Mouse (Mus musculus) lung, embryonic 14.5 days (tissue): ENCODE data around the gene Hmg20a. TPM values are rescaled to one million over a fixed set of nuclear protein-coding genes. Genes with fewer than 3 reads are reported as not detected.

Source experiments
- ATAC-seq: fragments of 200-750 bp; cut with Nextera tagmentation; 2 replicates; pipeline ENCODE4 v1.8.0; 2017; ENCODE audit warnings: mild to moderate bottlenecking, moderate TSS enrichment, moderate library complexity; ENCODE audit not compliant: insufficient read depth
- DNase-seq: peaks from one replicate; pipeline ENCODE4 v3.0.0-alpha.2; 2015
- H3K27ac ChIP-seq: fragments of 300-500 bp; sonication (generic); 2 replicates; pipeline ENCODE4 v1.5.1; 2014; ENCODE audit warnings: low read depth, mild to moderate bottlenecking, moderate library complexity
- H3K27me3 ChIP-seq: fragments of 300-500 bp; sonication (generic); 2 replicates; pipeline ENCODE4 v1.6.1; 2014; ENCODE audit warnings: low read length, control low read depth; ENCODE audit not compliant: insufficient read depth
- H3K36me3 ChIP-seq: fragments of 300-500 bp; sonication (generic); 2 replicates; pipeline ENCODE4 v1.6.1; 2014; ENCODE audit warnings: control low read depth; ENCODE audit not compliant: insufficient read depth
- H3K4me1 ChIP-seq: fragments of 300-500 bp; sonication (generic); 2 replicates; pipeline ENCODE4 v1.6.1; 2014; ENCODE audit warnings: antibody characterized with exemption, control low read depth; ENCODE audit not compliant: insufficient read depth
- H3K4me2 ChIP-seq: fragments of 300-500 bp; sonication (generic); 2 replicates; pipeline ENCODE4 v1.6.1; 2014; ENCODE audit warnings: mild to moderate bottlenecking
- H3K4me3 ChIP-seq: fragments of 300-500 bp; sonication (generic); 2 replicates; pipeline ENCODE4 v1.5.1; 2014; ENCODE audit warnings: low read depth, low read length
- H3K9ac ChIP-seq: fragments of 300-500 bp; sonication (generic); 2 replicates; pipeline ENCODE4 v1.6.1; 2014
- H3K9me3 ChIP-seq: fragments of 300-500 bp; sonication (generic); 2 replicates; pipeline ENCODE4 v1.6.1; 2016; ENCODE audit warnings: low read depth, low read length, control low read depth
- CTCF ChIP-seq: IDR thresholded peaks from 2 replicates; pipeline ENCODE4 v1.5.1; 2016; ENCODE audit warnings: antibody characterized with exemption, low read depth
- WGBS: fragments of 180-500 bp; shearing (Covaris S2); extraction: QIAGEN DNeasy Blood & Tissue Kit; methylation state at CpG from one replicate; pipeline ENCODE4 v1.1.7; 2014; 5-methylcytosine and 5-hydroxymethylcytosine counted together
- polyA plus RNA-seq: library from polyadenylated mRNA; unstranded; fragments of >200 nt; fragmentation: Nextera tagmentation; extraction: Ambion mirVana; gene quantifications from 2 replicates; pipeline ENCODE4 v1.2.1, GENCODE M21; 2014

Gene Hmg20a
- polyA plus RNA-seq, 1 experiment from 2014 or later: 60.0 TPM

DNA sequence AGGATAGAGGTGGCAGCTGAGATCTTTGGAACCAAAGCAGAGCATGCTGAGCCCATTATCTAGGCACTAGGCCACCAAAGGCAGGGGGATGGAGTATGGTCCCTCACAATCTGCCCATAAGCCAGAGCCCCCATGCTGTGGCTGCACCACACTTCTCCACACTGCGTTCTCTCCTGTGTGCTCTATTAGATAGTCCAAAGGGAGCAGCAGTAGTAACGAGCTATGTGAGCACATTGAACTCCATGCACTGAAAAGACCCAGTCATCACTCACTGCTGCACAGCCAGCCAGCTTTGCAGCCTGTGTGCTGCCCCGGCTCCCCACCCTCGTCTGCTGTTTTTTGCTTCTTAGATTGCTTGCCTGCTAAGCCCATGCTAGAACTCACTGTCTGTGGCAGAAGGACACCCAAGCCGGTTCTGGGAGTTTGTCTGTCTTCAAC lies 77.4 kb downstream of the Hmg20a start:
- 55% methylated on average over 5 of the region's 5 CpGs for WGBS

DNA sequence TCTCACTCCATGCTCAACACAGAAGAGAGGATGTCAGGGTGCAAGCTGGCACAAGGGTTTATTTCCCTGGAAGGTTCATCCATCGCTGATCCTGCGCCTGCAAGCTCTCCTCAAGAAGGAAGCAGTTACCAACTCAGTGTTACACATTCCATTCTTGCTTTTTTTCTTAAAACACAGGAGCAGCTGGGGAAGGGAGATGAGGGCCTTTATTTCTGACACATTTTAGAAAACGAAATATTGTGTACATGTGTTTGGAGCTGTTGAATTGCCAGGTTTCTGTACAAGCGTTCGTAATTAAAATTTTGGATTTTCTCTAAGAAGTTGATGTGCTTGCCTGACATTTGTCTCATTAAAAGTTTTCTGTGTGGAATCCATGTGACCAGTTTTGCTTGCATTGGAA lies 78.2 kb downstream of the Hmg20a start:
- DNase-seq (no peak), ATAC-seq (no peak)
- TF ChIP-seq CTCF: no peak
- no peak overlapping the region; the same call in 1 of the 2 replicates for H3K27ac ChIP-seq
- H3K4me2 ChIP-seq: no peak overlapping the region
- peaks cover 21% of the 10 kb centered on the region for H3K36me3 ChIP-seq
- WGBS: 75% methylated on average over 5 of the region's 5 CpGs
- H3K4me1 ChIP-seq: peaks cover 46% of the 10 kb centered on the region
- no peaks in the 10 kb centered on the region for H3K9me3 ChIP-seq
- no peak overlapping the region for H3K4me3 ChIP-seq
- H3K27me3 ChIP-seq: no peaks in the 10 kb centered on the region
- H3K9ac ChIP-seq: no peak overlapping the region

More for the DNA sequence above, 77.4 kb downstream of the Hmg20a start:
- Histone ChIP-seq H3K4me2 (no peak overlapping the region), H3K9me3 (no peaks in the 10 kb centered on the region), H3K9ac (no peak overlapping the region), H3K4me1 (peaks cover 41% of the 10 kb centered on the region), H3K27ac (0 out of 2 replicates have a peak overlapping the region, but pooled peaks have one; percentile 19), H3K27me3 (no peaks in the 10 kb centered on the region), H3K36me3 (peaks cover 28% of the 10 kb centered on the region), H3K4me3 (no peak overlapping the region)
- DNase-seq (peak; percentile 29), ATAC-seq (peak; percentile 44; the same call in 1 of the 2 replicates)
- TF ChIP-seq CTCF: no peak

DNA sequence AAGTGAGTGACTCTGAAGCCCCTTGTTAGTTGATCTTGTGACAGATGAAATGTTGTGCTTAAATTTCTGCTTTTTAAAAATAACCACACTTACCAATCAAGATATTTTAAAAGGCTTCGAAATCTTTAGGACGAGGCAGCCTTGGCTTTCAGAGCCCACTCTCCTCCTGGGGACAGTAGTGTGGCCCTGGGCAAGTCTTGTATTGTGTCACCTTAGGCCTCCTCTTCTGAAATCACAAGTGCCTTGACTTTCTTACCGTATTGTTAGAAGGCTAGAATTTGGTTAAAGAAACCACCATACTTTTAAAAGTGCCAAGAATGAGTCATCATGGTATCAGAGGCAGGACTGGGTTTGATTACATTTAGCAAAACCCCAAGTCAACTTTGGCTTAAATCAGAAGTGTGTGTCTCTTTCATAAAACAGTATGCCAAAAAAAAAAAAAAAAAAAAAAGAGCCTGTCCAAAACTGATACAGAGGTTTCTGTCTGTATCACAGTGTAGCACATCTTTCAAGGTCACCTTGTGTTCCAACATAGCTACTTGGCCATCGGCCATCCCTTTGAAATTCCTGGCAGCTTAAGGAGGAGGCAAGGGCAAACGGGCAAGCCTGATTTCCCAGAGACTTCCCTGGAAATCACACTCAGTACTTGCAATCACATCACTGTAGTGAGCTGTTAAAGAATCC lies 78.9 kb downstream of the Hmg20a start:
- Histone ChIP-seq H3K27ac (peak overlapping the region; percentile 73), H3K4me2 (no peak overlapping the region; the same call in 1 of the 2 replicates), H3K4me1 (peaks cover 52% of the 10 kb centered on the region), H3K27me3 (no peaks in the 10 kb centered on the region), H3K4me3 (no peak overlapping the region), H3K36me3 (peaks cover 14% of the 10 kb centered on the region), H3K9me3 (no peaks in the 10 kb centered on the region), H3K9ac (no peak overlapping the region)
- TF ChIP-seq CTCF: no peak
- ATAC-seq (no peak), DNase-seq (peak; percentile 81)
- 35% methylated on average over 5 of the region's 5 CpGs for WGBS

GRCm38 (mm10) chr9:56499324-56500067 lies 81.1 kb downstream of the Hmg20a start:
- H3K9me3 ChIP-seq: no peaks in the 10 kb centered on the region
- H3K27me3 ChIP-seq: no peaks in the 10 kb centered on the region
- WGBS: 78% methylated on average over 8 of the region's 8 CpGs
- ATAC-seq (no peak), DNase-seq (peak; percentile 43)
- H3K4me1 ChIP-seq: peaks cover 71% of the 10 kb centered on the region
- H3K9ac ChIP-seq: no peak overlapping the region
- H3K36me3 ChIP-seq: peaks cover 12% of the 10 kb centered on the region
- no peak overlapping the region for H3K4me2 ChIP-seq
- TF ChIP-seq CTCF: no peak
- H3K4me3 ChIP-seq: no peak overlapping the region
- H3K27ac ChIP-seq: no peak overlapping the region

GRCm38 (mm10) chr9:56500893-56501590 lies 82.6 kb downstream of the Hmg20a start:
- H3K9me3 ChIP-seq: no peaks in the 10 kb centered on the region
- DNase-seq (peak; percentile 64), ATAC-seq (no peak)
- no peaks in the 10 kb centered on the region for H3K27me3 ChIP-seq
- peak overlapping the region; percentile 98 for H3K27ac ChIP-seq
- no peak overlapping the region; the same call in 1 of the 2 replicates for H3K4me2 ChIP-seq
- no peak overlapping the region for H3K9ac ChIP-seq
- no peak overlapping the region for H3K4me3 ChIP-seq
- no peak for TF ChIP-seq CTCF
- 60% methylated on average over 8 of the region's 8 CpGs for WGBS
- H3K36me3 ChIP-seq: no peaks in the 10 kb centered on the region
- H3K4me1 ChIP-seq: peaks cover 67% of the 10 kb centered on the region

GRCm38 (mm10) chr9:56501721-56502542 lies 83.5 kb downstream of the Hmg20a start:
- no peaks in the 10 kb centered on the region for H3K9me3 ChIP-seq
- H3K4me3 ChIP-seq: no peak overlapping the region
- 30% methylated on average over 10 of the region's 10 CpGs for WGBS
- no peaks in the 10 kb centered on the region for H3K27me3 ChIP-seq
- H3K9ac ChIP-seq: no peak overlapping the region
- no peak for TF ChIP-seq CTCF
- peaks cover 70% of the 10 kb centered on the region for H3K4me1 ChIP-seq
- H3K36me3 ChIP-seq: no peaks in the 10 kb centered on the region
- ATAC-seq (no peak), DNase-seq (peak; percentile 85)
- peak overlapping the region; percentile 35; the same call in 1 of the 2 replicates for H3K4me2 ChIP-seq
- H3K27ac ChIP-seq: peak overlapping the region; percentile 98
